Mouse (Mus musculus): ENCODE measurements at regions not wholly inside any gene's neighbourhood (a gene's known extent, or its start where the extent isn't known, plus 50 kb on each side); places are given as distances from the start of the nearest gene placed in this dataset.

DNA sequence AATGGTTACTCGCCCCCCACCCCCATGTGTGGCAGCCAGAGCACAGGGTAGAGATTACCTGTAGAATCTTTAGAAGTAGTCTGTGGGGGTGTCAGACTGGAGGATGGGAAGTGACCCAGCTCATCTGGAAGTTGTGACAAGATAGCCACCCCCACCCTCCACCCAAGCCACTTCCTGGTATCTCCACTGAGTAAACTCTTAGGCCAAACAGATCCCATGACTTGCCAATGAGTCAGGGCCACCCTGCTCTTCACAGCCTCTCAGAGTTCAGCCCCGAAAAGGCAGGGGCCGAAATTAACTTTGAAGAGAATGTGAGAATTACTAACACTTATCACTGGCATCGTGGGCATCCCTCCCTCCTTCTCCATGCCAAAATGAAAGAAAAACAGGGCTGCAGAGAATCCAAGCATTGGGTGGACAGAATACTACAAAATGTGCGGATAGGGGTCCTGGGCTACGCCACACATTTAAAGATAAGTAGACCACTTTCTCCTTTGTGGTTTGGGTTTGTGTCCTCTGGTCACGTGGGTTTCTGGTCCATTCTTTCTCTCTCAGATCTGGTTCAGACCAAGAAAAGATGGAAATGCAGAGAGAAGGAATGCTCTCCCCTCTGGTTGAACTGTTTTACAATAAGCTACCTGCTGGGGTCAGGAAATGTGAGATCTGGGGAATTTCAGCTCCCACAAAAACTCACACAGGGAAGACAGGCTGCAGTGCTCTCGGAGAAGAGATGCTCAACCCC, 250.6 kb downstream of the Sox9 start:
- no peak for DNase-seq

DNA sequence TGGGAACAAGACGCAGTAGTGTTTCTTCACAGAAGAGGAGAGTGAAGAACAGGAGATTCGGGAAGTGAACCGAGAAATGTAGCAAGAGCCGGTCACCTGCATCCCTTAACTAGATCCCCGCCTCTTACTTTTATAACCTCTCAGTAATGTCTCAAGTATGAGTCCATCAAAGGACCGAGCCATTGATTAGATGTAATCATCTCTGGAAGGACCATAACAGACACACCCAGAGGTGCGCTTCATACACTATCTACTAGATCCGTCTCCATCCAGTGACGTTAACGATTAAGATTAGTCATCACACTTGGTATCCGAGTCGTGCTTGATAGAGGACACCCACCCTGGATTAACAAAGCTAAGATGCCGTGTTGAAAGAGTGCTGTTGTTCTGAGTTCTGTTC, 252.9 kb downstream of the Sox9 start:
- no peak for DNase-seq

DNA sequence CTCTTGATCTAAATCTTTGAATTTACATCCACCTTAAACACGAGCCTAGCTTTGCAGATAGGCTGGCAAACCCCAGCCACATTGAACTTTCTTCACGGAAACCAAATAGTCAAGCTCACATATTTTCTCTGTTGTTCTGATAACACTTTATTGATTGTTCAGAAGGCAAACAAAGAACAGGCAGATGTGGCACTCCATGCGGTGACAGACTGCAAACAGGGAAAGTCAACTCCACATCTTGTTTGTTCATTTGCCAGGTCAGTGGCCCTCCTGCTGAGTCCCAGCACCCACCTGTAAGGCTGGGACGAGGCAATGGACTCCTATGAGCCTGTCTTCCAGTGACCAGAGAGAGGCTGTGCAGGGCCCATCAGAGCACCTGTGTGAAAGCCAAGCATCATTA, 255.7 kb downstream of the Sox9 start:
- no peak for DNase-seq

DNA sequence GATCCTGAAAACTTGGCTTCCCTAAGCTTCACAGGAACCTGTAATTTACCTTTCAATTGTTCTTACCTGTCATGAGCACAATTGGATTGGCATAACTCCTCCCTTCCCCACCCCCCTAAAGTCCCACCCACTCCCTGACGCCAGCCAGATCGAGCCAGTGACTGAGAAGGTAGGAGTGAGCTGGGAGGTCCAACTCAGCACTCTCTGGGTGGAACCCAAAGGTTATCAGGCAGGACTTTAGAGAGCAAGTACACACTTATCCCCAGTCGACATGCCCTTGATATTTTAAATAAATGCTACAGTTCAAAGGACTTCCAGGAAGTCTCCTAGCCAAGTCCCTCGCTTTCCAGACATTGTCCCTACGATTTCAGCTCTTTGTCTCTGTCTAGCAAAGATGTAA, 260.7 kb downstream of the Sox9 start:
- no peak for DNase-seq

DNA sequence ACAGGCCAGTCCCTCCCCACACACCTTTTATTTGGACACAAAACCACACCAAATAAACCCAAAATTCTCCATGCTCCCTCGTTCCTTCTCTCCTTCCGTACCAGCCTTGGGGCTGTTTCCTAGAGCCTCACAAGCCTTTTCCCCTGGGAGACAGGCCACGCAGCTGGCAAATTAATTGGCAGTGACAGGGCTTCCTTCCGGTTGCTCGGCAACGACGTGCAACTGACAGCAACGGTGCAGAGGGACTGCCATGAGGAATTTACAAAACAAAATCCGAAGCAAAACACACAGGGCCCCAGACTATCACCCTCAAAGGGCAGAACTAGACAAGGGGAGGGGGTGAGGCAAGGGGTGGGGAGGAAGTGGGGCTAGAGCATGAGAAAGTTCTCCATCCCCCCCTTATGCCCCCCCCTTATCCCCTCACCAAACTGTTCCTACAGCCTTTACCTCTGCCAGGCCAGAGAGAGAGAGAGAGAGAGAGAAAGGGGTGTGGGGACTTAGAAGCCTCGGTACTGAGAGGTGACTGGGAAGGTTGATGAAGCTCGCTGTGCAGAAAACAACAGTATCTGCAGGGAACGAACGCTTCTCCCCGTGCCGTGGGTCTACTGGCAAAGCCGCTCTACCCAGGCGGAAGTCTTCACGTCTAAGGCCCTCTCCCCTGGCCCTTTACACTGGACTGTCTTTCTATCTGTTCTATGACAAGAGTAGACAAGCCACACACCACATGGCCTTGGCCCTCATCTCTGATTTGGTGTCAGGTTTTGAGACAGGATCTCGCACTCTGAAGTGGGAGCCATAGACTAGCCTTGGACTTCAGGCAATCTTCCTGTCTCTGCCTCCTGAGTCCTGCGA, 264.4 kb downstream of the Sox9 start:
- peak in 1 of 2 experiments; percentile 25 for DNase-seq

DNA sequence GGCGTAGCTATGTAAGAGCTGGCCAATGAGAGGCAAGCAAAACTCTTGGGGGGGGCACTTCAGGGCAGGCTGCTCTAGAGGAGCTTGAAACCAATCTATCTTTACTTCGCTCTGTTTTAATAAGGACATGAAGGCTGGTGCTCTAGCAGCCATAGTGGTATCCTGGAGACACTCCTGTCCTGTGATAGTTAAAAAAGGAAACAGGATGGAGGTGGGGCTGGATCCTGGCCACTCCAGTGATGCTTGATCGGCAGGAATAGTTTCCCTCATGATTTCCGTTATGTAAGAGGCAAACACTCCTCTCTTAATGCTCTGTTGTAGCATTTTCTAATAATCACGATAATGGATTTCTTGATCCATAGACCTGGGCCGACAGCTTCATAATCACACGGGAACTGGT, 266.1 kb downstream of the Sox9 start:
- DNase-seq: peak in 1 of 2 experiments; percentile 17

DNA sequence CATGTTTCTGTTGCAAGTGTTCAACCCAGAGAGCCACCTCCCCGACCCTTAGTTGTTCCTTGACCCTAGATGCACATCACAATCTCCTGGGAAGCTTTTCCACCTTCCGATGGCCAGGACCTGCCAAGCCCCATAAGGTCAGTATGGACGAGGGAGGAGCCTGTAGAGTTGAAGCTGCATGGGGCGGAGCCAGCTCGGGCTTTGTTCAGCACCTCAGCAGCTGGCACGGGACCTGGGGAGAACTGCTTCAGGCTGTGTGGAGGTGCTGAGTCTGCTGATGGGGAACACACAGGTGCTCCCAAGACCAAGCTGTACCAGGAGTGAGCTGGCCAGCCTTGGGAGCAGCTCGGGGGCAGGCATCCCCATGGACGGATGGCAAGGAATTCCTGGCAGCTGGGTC, 267.6 kb downstream of the Sox9 start:
- peak in 1 of 2 experiments; percentile 12 for DNase-seq

DNA sequence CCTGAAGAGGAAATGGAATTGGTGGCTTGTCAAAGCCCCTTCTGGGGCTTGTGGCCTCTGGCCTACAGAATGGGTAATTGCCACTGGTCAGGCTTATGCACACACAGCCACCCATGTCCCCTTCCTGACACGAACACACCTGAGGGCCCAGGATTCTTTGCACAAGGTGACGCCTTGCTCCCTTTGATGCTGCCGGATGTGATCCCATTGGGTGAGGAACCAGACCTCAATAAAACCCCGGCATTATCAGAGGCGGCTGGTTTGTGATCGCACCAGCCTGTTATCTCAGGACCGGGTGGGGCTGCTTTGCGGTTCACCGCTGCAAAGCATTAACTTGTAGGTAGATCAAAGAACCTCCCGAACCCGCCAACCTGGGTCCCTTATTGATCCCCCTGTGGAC, 270.5 kb downstream of the Sox9 start:
- no peak for DNase-seq

DNA sequence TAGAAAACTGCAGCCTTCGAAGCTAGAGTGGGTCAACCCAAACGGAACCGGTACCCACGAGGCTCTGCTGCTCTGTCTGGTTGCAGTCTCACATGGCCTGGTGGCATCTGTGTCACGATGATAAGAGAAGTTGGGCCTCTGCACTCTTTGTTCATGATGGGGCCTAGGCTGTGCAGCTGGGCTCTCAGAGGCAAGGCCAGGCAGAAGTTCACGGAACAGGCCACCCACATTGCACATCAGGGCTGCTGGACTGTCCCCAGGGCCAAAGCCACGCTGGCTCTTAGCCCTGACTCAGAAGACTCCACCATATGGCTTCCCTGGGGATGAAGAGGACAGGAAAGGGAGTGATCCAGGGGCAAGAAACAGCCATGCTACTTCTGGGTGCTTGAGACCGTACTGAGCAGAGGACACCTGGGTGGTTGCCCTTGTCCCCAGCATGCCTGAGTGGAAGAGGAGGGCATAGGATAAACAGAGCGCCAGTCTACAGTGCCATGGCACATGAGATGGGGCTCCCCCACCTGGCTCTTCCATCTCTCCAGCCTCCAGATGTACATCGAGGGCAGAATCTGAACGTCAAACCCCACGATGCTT, 274.1 kb downstream of the Sox9 start:
- no peak for DNase-seq

DNA sequence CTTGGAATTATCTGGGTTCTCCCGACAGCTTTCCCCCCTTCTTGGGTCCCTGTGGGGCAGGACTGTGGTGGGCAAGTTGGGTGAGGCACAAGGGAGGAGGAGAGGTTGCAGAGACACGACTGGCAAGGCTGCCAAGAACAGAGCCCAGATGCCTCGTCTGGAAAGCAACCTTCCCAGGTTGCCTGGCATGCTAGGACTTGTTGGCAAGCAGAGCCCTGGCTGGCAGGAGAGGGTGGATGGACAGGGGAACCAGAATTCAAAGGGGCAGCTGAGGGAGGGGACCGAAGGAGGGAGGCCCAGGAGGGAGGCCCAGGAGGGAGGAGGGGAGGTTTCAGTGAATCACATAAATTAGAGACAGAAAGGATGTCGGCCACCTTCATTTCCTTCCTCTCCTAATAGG, 274.8 kb downstream of the Sox9 start:
- no peak for DNase-seq

DNA sequence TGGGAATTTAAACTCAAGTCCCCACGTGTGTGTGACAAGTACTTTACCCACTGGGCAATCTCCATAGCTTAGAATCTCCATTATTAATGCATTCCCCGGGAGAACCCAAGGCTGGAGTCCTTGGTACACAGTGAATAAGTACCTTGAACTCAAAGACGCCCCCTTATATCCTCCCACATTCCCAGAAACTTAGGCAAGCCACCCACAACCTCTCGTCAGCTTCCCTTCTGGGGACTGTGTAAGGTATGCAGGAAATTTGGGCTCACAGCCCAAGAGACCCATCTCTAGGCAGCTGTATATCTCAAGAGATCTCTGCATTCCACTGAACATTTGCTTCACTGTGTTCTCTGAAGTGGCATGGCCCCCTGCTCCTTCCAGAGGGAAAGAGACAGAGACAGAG, 288.3 kb downstream of the Sox9 start:
- DNase-seq: no peak

DNA sequence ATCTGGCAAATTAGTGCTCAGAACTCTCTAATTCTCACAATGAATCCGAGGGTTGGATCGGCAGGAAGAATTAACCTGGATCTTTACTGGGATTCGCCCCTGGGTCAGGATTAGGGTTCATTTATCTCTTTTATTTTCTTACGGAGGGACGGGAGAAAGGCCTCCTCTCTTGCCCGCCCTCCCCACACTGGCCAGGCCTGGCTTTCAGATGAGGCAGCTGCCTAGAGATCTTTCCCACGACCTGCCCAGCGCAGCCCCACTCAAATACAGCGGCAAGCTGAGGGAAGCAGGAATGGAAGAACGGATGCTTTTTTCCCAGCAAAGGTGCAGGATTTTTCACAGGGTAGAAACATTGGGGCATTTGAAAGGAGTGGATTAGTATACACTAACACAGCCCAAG, 289.9 kb downstream of the Sox9 start:
- DNase-seq: no peak

DNA sequence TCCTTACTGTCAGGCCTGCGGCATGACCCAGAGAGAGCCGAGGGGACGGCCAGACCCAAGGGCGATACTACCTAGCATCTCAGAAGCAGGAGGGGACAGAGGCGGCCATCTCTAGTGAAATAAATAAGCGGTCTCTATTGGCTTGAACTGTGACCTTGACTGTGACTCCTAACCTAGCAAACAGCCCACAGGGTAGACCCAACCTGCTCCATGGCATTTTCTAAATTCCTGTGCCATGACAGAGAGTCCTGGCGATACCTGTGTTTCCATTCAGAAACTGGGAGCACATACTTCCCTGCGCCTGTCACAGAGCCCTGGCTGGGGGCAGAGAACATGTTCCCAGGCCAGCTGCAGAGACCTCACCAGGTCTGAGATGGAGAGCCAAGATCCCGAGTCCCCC, 292.3 kb downstream of the Sox9 start:
- DNase-seq: peak; percentile 13 to 44

DNA sequence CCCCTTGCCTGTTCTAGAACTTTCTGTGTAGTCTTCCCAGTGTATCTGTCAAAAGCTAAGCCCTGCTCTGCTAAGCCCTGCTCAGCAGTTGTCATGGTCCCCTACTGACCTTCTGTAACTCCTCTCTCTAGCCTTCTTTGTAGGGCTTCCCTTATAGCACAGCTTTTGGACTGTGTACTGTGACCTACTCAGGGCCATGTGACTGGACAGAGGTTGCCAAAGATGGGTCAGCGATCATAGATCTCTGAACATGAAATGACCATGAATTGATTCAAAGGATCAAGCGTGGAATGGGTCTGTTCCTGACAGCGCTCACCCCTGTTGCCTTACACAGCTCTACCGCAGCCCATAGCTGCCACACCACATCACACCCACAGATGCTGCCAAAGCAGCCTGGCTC, 294.3 kb downstream of the Sox9 start:
- DNase-seq: peak in 1 of 2 experiments; percentile 55

DNA sequence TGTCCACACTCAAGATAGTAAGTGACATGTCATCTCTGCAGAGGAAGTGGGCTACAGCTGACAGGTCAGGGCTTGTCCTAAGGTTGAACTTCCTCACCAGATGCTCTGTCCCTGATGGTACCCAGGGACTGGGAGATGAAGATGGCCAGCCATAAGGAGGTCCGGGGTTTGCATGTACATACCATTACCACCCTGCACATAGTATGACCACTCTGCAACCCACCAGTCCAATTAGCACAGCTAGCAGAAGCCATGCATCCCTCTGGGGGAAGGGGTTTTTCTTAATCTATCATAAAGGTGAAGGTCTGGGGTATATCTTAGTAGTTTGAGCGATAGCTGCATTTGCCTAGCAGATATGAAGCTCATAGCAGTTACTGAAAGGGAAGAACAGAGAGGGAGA, 298.3 kb downstream of the Sox9 start:
- DNase-seq: no peak

DNA sequence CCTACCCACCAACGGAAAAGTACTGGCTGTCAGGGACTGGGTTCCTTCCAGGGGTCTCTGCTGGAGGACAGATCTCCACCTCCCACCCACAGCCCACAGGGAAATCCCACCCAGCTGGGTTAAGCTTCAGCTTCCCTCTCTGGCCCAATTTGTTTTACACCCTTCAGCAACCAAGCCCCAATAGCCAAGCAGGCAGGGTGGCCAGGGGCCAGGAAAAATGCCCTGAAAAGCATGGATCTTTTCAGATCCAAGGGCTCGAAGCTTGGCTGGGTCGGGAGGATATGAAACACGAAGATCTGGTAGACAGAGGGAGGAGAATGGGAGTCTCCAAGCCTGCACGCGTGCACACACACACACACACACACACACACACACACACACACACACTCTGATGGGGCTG, 302.4 kb downstream of the Sox9 start:
- DNase-seq: no peak

DNA sequence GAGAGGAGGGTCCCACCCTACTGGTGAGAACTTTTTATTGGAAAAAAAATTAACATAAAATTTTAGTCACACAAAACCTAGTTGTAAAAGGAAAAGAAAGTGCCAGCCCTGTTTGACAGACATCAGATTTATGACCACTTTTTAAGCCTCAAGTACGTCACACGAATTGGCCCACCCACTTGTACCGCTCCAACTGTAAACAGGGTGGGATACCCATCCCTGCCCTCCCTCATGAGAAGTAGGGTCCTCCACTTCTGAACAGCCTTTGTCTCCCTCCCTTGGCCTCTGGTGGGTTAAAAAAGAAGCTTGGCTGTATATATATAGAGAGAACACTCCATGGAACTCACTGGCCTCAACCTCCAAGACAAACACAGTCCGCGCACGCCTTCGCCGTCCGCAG, 303.5 kb downstream of the Sox9 start:
- DNase-seq: no peak

DNA sequence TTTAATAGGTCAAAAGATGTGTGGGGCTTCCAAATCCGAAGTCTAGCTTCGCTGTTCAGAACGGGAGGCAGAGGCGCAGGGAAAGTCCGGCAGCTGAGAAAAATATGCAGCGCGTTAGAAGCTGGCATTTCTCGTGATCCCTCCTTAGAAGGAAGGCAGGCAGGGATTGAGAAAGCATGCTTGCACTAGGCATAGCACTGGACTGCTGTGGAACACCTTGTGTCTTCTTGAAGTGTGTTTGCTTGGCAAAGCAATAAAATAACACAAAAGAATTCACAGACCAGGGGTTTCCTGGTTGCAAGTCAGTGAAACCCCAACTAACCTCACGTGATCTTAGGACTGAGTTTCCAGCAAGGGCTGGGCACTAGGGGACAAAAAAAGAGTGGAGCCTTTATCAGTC, 305.1 kb downstream of the Sox9 start:
- DNase-seq: no peak

DNA sequence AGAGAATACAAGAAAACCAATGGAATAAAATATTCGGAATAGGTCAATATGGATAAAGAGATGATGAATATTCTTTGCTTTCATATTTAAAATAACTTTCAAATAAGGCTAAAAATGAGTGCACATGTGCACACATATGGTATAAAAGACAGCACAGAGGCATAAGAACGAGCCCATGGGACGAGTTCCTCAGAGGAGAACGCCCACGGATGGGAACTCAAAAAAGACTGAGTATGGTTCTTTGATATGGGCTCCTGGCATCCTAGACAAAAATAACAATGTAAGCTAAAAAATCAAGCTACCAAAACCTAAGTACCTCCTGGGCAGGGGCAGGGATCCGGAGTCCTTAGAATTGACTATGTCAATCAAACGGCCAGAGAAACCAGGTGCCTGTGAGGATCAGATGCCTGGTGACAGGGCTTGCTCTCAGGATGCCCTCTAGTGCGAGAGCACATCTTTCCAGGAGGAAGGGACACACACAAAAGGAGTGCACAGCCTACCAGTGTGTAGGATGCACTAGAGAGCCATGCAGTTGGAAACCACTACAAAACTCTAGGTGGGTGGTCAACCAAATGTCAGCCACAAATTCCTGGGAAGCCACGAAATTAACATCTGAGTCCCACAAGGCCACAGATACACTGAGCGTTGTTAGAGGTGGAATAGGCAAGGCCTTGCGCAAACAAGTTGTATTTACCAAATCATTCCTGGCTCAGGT, 307.8 kb downstream of the Sox9 start:
- no peak for DNase-seq

DNA sequence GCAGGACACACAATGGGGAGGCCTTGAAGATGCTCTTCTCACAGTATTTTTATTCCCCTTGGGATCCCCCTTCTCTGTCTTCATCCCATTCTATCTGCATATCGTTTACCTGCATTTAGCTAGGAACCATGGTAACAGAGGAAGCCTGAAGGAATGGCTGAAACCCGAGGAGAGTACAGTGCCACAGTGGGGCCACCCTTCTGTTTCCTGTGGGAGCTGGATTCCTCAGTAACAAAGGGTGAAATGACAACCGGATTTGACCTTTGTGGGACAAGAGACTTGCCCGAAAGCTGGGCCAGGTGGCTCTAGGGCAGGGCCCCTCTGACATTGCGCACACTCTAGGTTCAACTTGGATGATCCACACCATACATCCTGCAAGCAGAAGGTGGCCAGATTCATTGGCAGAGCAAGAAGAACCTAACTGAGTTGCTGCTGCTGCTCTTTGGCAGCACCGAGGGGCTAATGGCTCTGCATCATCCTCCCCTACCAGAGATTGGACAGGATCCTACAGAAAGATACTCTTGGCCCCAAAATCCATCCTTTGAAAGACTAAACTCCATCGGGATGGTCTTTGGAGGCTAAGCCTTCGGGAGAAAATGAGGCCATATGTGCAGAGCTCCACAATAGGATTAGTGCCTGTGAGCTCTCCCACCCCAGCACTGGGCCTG, 310.0 kb downstream of the Sox9 start:
- DNase-seq: no peak

DNA sequence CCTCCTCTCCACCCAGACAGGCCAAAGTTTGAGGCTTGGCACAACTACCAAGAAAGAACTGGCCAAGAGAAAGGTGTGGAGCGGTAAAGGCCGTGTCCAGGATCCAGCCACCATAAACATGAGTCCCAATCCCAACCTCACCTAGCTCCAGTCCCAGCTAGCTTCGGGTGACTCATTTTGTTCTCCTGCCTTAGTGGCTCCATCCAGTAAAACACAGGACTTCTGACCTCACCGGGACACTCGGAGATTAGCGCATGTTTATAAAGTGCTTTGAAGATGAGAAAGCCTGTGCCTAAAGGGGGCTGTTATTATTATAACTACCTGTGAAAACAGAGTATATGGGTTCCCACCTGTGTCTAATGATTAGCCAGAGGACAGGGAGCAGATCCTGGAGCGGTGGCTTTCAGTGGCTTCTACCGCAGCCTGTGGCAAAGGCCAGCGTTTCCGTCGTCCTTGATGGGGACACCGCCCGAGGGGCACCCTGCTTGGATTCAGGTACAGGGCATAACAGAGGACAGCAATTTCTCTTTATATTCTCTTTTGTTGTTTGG, 311.9 kb downstream of the Sox9 start:
- DNase-seq: no peak

DNA sequence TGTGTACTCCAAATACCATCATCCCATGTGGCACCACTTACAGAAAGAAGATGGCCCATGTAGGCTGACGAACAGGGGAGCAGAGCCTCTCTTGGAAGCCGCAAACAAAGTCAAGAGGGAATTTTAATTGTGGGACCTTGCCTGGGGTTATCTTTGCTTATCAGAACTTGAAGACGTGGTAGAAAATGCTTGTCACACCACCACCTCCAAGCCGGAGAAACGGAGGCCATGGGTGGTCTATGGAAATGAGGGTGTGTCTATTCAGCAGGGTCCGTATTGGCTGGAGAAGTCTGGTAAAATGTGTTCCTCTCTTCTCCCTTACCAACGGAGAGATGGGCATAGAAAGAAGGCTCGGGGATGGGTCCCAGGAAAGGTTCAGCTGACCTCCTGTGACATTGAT, 313.6 kb downstream of the Sox9 start:
- DNase-seq: no peak

DNA sequence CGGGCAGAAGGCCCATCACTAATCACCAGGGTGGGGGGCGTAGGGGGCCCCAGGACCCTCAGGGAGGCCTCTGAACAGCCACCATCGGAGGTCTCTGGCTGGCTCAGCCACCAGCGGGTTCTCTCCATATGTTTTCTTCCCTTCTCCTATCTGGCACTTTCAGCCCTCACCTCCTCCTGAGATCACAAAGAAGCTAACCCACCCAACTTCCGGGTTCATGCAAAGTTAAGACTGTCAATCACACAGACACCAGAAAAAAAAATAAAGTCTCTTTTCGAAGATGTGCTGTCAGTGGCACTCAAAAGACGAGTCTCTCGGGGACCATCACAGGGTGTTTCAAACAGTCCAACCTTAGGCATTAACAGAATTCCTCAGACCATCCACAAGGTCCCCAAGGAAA, 314.2 kb downstream of the Sox9 start:
- no peak for DNase-seq

All from kidney, adult 8-10 months (tissue).